Mouse (Mus musculus) urinary bladder, postnatal 4 days (tissue): ENCODE data around the gene Baiap2l1.
"Not testable (repeated sequence)": the region's sequence is repeated elsewhere in the genome, so short reads cannot be mapped to it uniquely, and the experiment has no call there.

Experiments
- DNase-seq, 2 experiments: peaks; one replicate each; pipeline ENCODE4 v3.0.0; 2021 to 2022; ENCODE audit warnings: low spot score in 2 of 2

The Baiap2l1 gene

GRCm38 (mm10) chr5:144351185-144351584 is 6.7 kb downstream of the Baiap2l1 start:
- no peak for DNase-seq

GRCm38 (mm10) chr5:144344592-144344991 is 13.3 kb downstream of the Baiap2l1 start:
- no peak for DNase-seq

GRCm38 (mm10) chr5:144341085-144341484 is 16.8 kb downstream of the Baiap2l1 start:
- no peak for DNase-seq

GRCm38 (mm10) chr5:144338787-144339186 is 19.1 kb downstream of the Baiap2l1 start:
- DNase-seq = no peak

GRCm38 (mm10) chr5:144335357-144335756 is 22.6 kb downstream of the Baiap2l1 start:
- DNase-seq = not testable (repeated sequence)

DNA sequence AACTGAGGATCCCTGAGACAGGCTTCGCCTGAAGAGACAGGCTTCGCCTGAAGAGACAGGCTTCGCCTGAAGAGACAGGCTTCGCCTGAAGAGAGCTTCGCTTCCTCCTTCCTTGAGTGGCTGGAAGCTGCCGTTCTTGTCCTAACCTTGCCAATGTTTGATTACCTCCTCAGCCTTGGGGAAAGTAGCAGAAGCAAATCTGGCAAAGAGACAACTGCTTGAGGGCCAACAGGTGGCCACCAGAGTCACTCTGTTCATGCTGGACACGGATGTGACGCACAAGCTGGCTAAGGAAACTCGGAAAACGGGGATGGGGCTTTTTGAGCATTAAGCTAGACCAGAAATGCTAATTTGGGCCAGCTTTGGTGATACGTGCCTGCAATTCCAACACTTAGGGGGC is 23.9 kb downstream of the Baiap2l1 start:
- no peak for DNase-seq

- no peak for DNase-seq
These were observed 35.2 kb downstream of the Baiap2l1 start for GRCm38 (mm10) chr5:144322717-144323116.

DNA sequence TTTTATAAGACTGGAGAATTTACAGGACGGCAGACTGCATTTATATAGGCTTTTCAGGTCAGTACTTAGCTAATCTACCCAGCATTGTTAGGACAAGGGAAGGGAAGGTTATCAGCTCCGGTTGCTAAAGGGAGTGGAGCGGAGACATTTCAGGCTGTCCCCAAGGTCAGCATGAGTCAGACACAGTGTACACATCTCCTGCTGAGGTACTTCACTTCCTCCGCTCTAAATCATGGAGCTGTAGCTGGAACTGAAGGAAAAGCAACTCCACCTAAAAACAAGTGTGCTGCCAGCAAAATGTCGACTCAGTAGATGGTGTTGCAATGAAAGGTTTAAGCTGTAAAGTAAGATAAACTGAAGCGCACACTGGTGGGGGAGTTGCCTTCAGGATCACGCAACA is 36.2 kb downstream of the Baiap2l1 start:
- DNase-seq = no peak

DNA sequence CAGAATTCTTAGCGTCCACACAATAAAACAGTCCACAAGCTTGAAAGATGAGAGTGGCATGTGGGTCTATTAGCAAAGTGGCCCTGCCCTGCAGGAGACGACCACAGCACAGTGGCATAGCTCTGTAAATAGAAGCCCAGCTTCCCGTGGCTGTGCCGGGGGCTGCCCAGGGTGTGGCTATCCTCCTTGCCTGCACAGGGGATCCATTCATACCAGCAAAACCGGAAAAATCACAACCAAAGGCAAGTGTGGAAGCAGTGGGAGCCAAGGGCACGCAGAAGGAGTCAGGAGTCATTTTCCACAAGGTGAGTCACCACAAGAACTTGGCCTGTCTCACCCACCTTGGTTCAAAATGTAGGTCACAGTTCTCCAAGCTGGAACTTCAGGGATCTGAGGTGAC is 39.6 kb downstream of the Baiap2l1 start:
- no peak for DNase-seq

- DNase-seq = no peak
These were observed 40.5 kb downstream of the Baiap2l1 start for GRCm38 (mm10) chr5:144317426-144317825.

- no peak for DNase-seq
These were observed 41.5 kb downstream of the Baiap2l1 start for GRCm38 (mm10) chr5:144316442-144316841.

DNA sequence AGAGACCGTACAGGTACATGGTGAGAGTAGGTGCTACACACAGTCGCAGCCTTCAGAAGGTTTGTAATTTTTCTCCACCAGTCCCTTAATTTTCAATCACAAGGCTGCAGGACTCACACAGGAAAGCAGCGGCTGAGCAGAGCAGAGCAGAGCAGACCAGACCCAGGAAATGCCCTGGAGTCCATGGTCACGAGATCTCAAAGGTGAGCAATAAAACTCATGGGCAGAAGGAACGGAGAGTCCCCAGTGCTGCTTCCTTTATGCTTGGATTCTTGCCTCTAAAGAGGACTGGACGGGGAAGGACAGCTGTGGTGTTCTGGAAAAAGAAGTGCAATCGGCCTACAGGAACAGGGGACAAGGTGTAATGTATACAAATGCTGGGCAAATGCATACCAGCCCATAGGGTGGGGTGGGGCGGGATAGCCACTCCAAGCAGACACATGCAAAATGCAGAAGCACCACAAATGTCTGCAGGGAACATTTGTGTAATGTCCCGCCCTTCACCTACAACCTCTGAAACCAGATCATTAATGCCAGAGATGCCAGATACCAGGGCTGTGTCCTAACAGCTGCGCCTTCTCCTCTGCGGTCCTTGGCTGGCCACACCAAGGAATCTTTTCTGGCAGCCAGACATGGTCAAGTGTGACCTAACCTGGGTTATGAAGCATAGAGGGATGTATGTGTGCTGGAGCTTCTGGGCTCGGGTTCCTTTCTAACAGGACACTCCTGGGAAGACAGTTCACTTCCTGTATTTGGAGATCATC is 43.0 kb downstream of the Baiap2l1 start:
- no peak for DNase-seq

DNA sequence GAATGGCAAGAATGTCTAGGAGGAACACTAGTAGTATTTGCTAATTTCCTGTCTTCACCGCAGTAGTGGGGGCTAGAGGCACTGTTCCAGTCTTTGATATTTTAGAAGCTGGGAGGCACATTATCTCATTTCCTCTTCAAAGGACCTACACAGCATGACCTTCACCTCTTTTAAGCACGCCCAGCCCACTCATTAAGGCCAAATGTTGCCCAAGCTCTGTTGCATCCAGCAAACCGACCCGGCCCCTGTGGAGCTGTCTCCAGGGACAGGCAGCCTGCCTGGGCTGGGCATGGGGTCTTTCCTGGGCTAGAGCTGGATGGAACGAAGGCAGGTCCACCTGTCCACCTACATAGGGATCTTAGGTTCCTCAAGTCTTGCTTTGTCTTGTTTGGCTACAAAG is 44.6 kb downstream of the Baiap2l1 start:
- no peak for DNase-seq

GRCm38 (mm10) chr5:144312183-144312582 is 45.7 kb downstream of the Baiap2l1 start:
- DNase-seq = no peak

- DNase-seq = no peak
These were observed 49.0 kb downstream of the Baiap2l1 start for GRCm38 (mm10) chr5:144308929-144309328.

- no peak for DNase-seq
These were observed 54.8 kb downstream of the Baiap2l1 start for GRCm38 (mm10) chr5:144303071-144303470.

GRCm38 (mm10) chr5:144296090-144296604 is 61.8 kb downstream of the Baiap2l1 start:
- no peak for DNase-seq

GRCm38 (mm10) chr5:144295357-144295756 is 62.6 kb downstream of the Baiap2l1 start:
- DNase-seq = no peak

DNA sequence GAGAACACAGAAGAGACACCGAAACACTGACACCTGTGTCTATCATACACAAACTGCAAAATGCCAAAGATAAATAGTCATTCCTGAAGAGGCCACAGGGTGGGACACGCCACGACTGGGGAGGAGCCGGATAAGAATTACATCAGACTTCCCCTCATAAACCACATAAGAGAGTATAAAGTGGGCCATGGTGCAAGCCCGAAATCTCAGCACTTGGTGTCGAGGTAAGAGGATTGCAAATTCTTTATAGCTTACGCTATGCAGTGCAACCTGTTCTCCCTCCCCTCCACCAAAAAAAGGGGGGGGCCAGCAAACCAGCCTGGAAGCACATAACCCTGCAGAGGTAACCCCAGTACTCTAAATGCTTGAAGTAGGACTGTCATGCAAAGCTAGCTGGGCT is 63.0 kb downstream of the Baiap2l1 start:
- DNase-seq = no peak

- no peak for DNase-seq
These were observed 68.0 kb downstream of the Baiap2l1 start for GRCm38 (mm10) chr5:144289769-144290440.

DNA sequence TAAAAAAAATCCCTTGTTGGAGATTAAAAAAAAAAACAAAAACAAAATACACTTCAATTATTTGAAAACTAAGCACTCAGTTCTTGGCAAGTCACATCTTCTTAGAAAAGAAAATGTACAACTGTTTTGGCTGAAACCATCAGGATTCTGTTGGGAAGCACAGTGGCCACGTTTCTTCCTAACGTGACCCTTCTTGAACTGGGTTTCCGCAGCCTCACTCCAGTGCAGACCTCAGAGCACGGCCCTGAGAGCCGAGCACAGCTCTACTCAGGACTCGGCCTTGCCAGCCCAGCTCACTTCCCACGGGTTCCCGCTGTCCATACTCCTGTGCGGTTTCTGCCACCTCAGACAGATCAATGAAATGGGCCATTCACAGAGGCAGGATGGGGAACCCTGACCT is 69.5 kb downstream of the Baiap2l1 start:
- DNase-seq = no peak

- no peak for DNase-seq
These were observed 70.6 kb downstream of the Baiap2l1 start for GRCm38 (mm10) chr5:144287267-144287820.
